Mouse (Mus musculus) embryo, embryonic 11.5 days (tissue): Measurements from ENCODE around the gene Slc22a14.

Experiments
- DNase-seq: peaks from one replicate; pipeline ENCODE4 v3.0.0-alpha.2; 2012; ENCODE audit warnings: low read depth, low spot score

Gene Slc22a14

GRCm38 (mm10) chr9:119144696-119145095 is 220.7 kb downstream of the Slc22a14 start:
- no peak for DNase-seq

DNA sequence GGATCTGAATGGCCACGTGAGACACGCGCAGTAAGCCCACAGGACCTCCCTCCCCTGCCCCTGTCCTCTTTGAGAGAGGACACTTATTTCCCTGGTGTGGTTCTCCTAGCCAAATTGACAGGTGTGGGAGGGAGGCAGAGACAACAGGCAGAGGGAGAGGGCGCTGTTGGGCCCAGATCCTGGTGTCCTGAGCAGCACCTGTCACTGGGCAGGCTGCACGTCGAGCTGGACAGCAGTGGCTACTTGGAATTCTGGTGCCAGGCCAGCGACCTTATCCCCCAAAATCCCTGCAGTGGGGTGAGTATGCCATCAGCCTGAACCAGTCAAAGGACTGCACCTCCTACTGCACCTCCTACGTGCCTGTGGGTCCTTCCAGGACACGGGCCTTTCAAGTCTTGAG is 222.0 kb downstream of the Slc22a14 start:
- DNase-seq: no peak

GRCm38 (mm10) chr9:119142066-119142465 is 223.3 kb downstream of the Slc22a14 start:
- no peak for DNase-seq

DNA sequence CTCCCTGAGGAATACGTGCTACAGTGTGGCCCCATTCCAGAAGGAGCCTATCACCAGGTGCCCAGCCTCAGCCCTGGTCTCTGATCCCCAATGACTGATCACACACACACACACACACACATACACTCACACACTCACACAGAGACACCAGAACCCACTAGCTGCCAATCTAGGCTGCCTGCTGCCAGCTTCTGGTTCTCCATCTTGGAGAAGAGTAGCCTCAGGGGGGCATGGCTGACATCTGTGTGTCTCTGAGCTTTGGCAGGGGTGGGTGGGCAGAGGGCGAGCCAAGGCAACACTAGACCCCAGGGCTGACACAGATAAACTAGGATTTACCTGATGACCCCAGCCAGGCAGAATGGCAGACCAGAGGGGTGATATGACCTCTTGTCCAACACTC is 226.5 kb downstream of the Slc22a14 start:
- DNase-seq: no peak

GRCm38 (mm10) chr9:119130692-119131091 is 234.7 kb downstream of the Slc22a14 start:
- DNase-seq: no peak

- no peak for DNase-seq
Measured at GRCm38 (mm10) chr9:119128436-119129181, 236.7 kb downstream of the Slc22a14 start.

- no peak for DNase-seq
Measured at GRCm38 (mm10) chr9:119122596-119123369, 242.6 kb downstream of the Slc22a14 start.

DNA sequence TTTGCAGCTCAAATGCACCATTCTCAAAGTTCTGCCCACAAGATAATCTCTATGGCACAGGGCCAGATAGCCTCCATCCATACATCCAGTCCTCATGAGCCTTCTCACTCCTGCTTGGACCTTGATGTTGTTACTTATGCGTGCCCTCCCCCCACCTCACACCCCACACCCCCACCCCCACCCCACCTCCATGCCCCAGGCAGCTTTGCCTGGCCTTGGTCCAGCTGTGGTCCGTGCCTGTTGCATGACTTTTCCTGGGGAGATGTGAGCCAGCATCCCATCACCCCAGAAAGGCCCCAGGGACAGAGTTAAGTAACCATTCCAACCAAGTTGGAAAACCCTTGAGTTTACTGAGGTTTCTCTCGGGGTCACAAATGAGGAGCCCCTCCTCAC is 245.2 kb downstream of the Slc22a14 start:
- no peak for DNase-seq
